Mouse (Mus musculus) forebrain, embryonic 11.5 days (tissue): Measurements from ENCODE around the gene Gm20388. TPM values are rescaled to one million over a fixed set of nuclear protein-coding genes. Genes with fewer than 3 reads are reported as not detected.

Experiments
- ATAC-seq: fragments of 200-750 bp; cut with Nextera tagmentation; replicated peaks from 2 replicates; pipeline ENCODE4 v1.8.0; 2017; ENCODE audit warnings: moderate TSS enrichment; ENCODE audit not compliant: low FRiP score
- DNase-seq: peaks from one replicate; pipeline ENCODE4 v3.0.0-alpha.2; 2017; ENCODE audit warnings: low spot score
- H3K27ac ChIP-seq: fragments of 300-500 bp; sonication (generic); 2 replicates; pipeline ENCODE4 v1.5.1; 2014; ENCODE audit warnings: low read depth, low read length
- H3K27me3 ChIP-seq: fragments of 300-500 bp; sonication (generic); 2 replicates; pipeline ENCODE4 v1.6.1; 2014; ENCODE audit warnings: mild to moderate bottlenecking, low read length, mixed read lengths; ENCODE audit not compliant: control insufficient read depth, insufficient read depth
- H3K36me3 ChIP-seq: fragments of 300-500 bp; sonication (generic); 2 replicates; pipeline ENCODE4 v1.6.1; 2014; ENCODE audit warnings: mild to moderate bottlenecking, low read length, moderate library complexity, mixed read lengths; ENCODE audit not compliant: control insufficient read depth, insufficient read depth
- H3K4me1 ChIP-seq: fragments of 300-500 bp; sonication (generic); replicated peaks from 2 replicates; pipeline ENCODE4 v1.6.1; 2014; ENCODE audit warnings: low read length, mixed read lengths; ENCODE audit not compliant: control insufficient read depth, insufficient read depth
- H3K4me2 ChIP-seq: fragments of 300-500 bp; sonication (generic); 2 replicates; pipeline ENCODE4 v1.6.1; 2014; ENCODE audit warnings: low read depth, mild to moderate bottlenecking, low read length, moderate library complexity, mixed read lengths; ENCODE audit not compliant: severe bottlenecking
- H3K4me3 ChIP-seq: fragments of 300-500 bp; sonication (generic); 2 replicates; pipeline ENCODE4 v1.5.1; 2014; ENCODE audit warnings: low read depth, low read length
- H3K9ac ChIP-seq: fragments of 300-500 bp; sonication (generic); 2 replicates; pipeline ENCODE4 v1.6.1; 2014; ENCODE audit warnings: low read length
- H3K9me3 ChIP-seq: fragments of 300-500 bp; sonication (generic); 2 replicates; pipeline ENCODE4 v1.6.1; 2016; ENCODE audit warnings: low read length, mixed read lengths; ENCODE audit not compliant: control insufficient read depth
- WGBS: fragments of 180-500 bp; shearing (Covaris S2); extraction: QIAGEN DNeasy Blood & Tissue Kit; methylation state at CpG from one replicate; pipeline ENCODE4 v1.1.7; 2014; 5-methylcytosine and 5-hydroxymethylcytosine counted together
- polyA plus RNA-seq: library from polyadenylated mRNA; unstranded; fragments of >200 nt; fragmentation: Nextera tagmentation; extraction: Ambion mirVana; gene quantifications from 2 replicates; pipeline ENCODE4 v1.2.1, GENCODE M21; 2014

Gm20388 gene
- polyA plus RNA-seq, 1 experiment from 2014 or later: not detected

GRCm38 (mm10) chr8:120685591-120685990, 775.0 kb downstream of the Gm20388 start:
- Histone ChIP-seq H3K4me3 (no peak overlapping the region), H3K9ac (no peak overlapping the region), H3K9me3 (no peaks in the 10 kb centered on the region), H3K27ac (no peak overlapping the region), H3K4me2 (no peak overlapping the region), H3K36me3 (no peaks in the 10 kb centered on the region), H3K4me1 (no peaks in the 10 kb centered on the region), H3K27me3 (no peaks in the 10 kb centered on the region)
- 82% methylated on average over 8 of the region's 8 CpGs for WGBS
- ATAC-seq (no peak), DNase-seq (no peak)

- Histone ChIP-seq H3K27ac (no peak overlapping the region), H3K36me3 (no peaks in the 10 kb centered on the region), H3K27me3 (no peaks in the 10 kb centered on the region), H3K4me3 (no peak overlapping the region), H3K9ac (no peak overlapping the region), H3K9me3 (no peaks in the 10 kb centered on the region), H3K4me1 (no peaks in the 10 kb centered on the region), H3K4me2 (no peak overlapping the region)
- DNase-seq (no peak), ATAC-seq (no peak)
- WGBS: 90% methylated on average over 13 of the region's 13 CpGs
Measured at GRCm38 (mm10) chr8:120686051-120686450, 775.4 kb downstream of the Gm20388 start.

GRCm38 (mm10) chr8:120686576-120686975, 775.9 kb downstream of the Gm20388 start:
- Histone ChIP-seq H3K9ac (no peak overlapping the region), H3K27me3 (no peaks in the 10 kb centered on the region), H3K4me1 (no peaks in the 10 kb centered on the region), H3K9me3 (no peaks in the 10 kb centered on the region), H3K4me2 (no peak overlapping the region), H3K36me3 (no peaks in the 10 kb centered on the region), H3K4me3 (no peak overlapping the region), H3K27ac (no peak overlapping the region)
- WGBS: 92% methylated on average over 5 of the region's 5 CpGs
- DNase-seq: no peak
- no peak for ATAC-seq

- H3K27ac ChIP-seq: no peak overlapping the region
- no peak overlapping the region for H3K4me3 ChIP-seq
- H3K36me3 ChIP-seq: no peaks in the 10 kb centered on the region
- 74% methylated on average over 8 of the region's 8 CpGs for WGBS
- no peak overlapping the region for H3K4me2 ChIP-seq
- no peak overlapping the region for H3K9ac ChIP-seq
- ATAC-seq (no peak), DNase-seq (no peak)
- H3K27me3 ChIP-seq: no peaks in the 10 kb centered on the region
- H3K4me1 ChIP-seq: no peaks in the 10 kb centered on the region
- no peaks in the 10 kb centered on the region for H3K9me3 ChIP-seq
Measured at GRCm38 (mm10) chr8:120687786-120688185, 777.1 kb downstream of the Gm20388 start.

- H3K9ac ChIP-seq: no peak overlapping the region
- no peak for DNase-seq
- no peak for ATAC-seq
- no peaks in the 10 kb centered on the region for H3K4me1 ChIP-seq
- WGBS: 89% methylated on average over 7 of the region's 7 CpGs
- no peaks in the 10 kb centered on the region for H3K27me3 ChIP-seq
- H3K27ac ChIP-seq: no peak overlapping the region
- H3K9me3 ChIP-seq: no peaks in the 10 kb centered on the region
- H3K4me2 ChIP-seq: no peak overlapping the region
- no peak overlapping the region for H3K4me3 ChIP-seq
- H3K36me3 ChIP-seq: no peaks in the 10 kb centered on the region
Measured at GRCm38 (mm10) chr8:120688511-120688910, 777.9 kb downstream of the Gm20388 start.

- no peak overlapping the region for H3K4me3 ChIP-seq
- WGBS: 75% methylated on average over 4 of the region's 4 CpGs
- no peaks in the 10 kb centered on the region for H3K27me3 ChIP-seq
- no peak for DNase-seq
- H3K27ac ChIP-seq: no peak overlapping the region
- no peaks in the 10 kb centered on the region for H3K36me3 ChIP-seq
- H3K9ac ChIP-seq: no peak overlapping the region
- H3K4me2 ChIP-seq: no peak overlapping the region
- no peak for ATAC-seq
- H3K4me1 ChIP-seq: no peaks in the 10 kb centered on the region
- H3K9me3 ChIP-seq: no peaks in the 10 kb centered on the region
Measured at GRCm38 (mm10) chr8:120692934-120693333, 782.3 kb downstream of the Gm20388 start.

- Histone ChIP-seq H3K9ac (no peak overlapping the region), H3K9me3 (no peaks in the 10 kb centered on the region), H3K4me2 (no peak overlapping the region), H3K27ac (no peak overlapping the region), H3K4me3 (no peak overlapping the region), H3K4me1 (no peaks in the 10 kb centered on the region), H3K36me3 (no peaks in the 10 kb centered on the region), H3K27me3 (no peaks in the 10 kb centered on the region)
- DNase-seq: no peak
- ATAC-seq: no peak
- 56% methylated on average over 22 of the region's 22 CpGs for WGBS
Measured at GRCm38 (mm10) chr8:120693861-120694493, 783.3 kb downstream of the Gm20388 start.

GRCm38 (mm10) chr8:120696401-120697153, 785.9 kb downstream of the Gm20388 start:
- 73% methylated on average over 13 of the region's 13 CpGs for WGBS
- no peak for ATAC-seq
- H3K9ac ChIP-seq: no peak overlapping the region
- no peaks in the 10 kb centered on the region for H3K9me3 ChIP-seq
- no peaks in the 10 kb centered on the region for H3K36me3 ChIP-seq
- no peak overlapping the region for H3K27ac ChIP-seq
- H3K4me3 ChIP-seq: no peak overlapping the region
- H3K4me1 ChIP-seq: no peaks in the 10 kb centered on the region
- DNase-seq: no peak
- H3K4me2 ChIP-seq: no peak overlapping the region
- no peaks in the 10 kb centered on the region for H3K27me3 ChIP-seq
